Mouse (Mus musculus): ENCODE data around the gene Vmn2r84. TPM values are rescaled to one million over a fixed set of nuclear protein-coding genes. Genes with fewer than 3 reads are reported as not detected.

The Vmn2r84 gene
- polyA plus RNA-seq, 1 experiment from 2014 or later: 0.01 TPM

- no peaks in the 10 kb centered on the region for H3K27me3 ChIP-seq (ENCODE audit: control insufficient read depth, insufficient read depth, low read length)
- no peak overlapping the region for H3K27ac ChIP-seq (ENCODE audit: low read depth, low read length)
- no peak overlapping the region for H3K9ac ChIP-seq (ENCODE audit: low read length)
- ATAC-seq (replicated peaks; ENCODE audit: low FRiP score) (no peak), DNase-seq (ENCODE audit: low spot score) (no peak)
- H3K4me1 ChIP-seq (replicated peaks; ENCODE audit: control insufficient read depth, insufficient read depth, low read length): no peaks in the 10 kb centered on the region
- H3K4me2 ChIP-seq (ENCODE audit: low read depth, low read length, severe bottlenecking): no peak overlapping the region
- H3K4me3 ChIP-seq (ENCODE audit: low read depth, low read length): no peak overlapping the region
- H3K9me3 ChIP-seq (ENCODE audit: control insufficient read depth, low read length): no peaks in the 10 kb centered on the region
- no peaks in the 10 kb centered on the region for H3K36me3 ChIP-seq (ENCODE audit: control insufficient read depth, insufficient read depth, low read length)
- WGBS: 83% methylated on average over 2 of the region's 2 CpGs
Observed at GRCm38 (mm10) chr10:130337581-130337980, 56.6 kb downstream of the Vmn2r84 start.

GRCm38 (mm10) chr10:130336385-130336784 is 57.7 kb downstream of the Vmn2r84 start:
- no peaks in the 10 kb centered on the region for H3K27me3 ChIP-seq (ENCODE audit: control insufficient read depth, insufficient read depth, low read length)
- no peaks in the 10 kb centered on the region for H3K9me3 ChIP-seq (ENCODE audit: control insufficient read depth, low read length)
- no peaks in the 10 kb centered on the region for H3K36me3 ChIP-seq (ENCODE audit: control insufficient read depth, insufficient read depth, low read length)
- no peak overlapping the region for H3K9ac ChIP-seq (ENCODE audit: low read length)
- no peak overlapping the region for H3K4me3 ChIP-seq (ENCODE audit: low read depth, low read length)
- H3K4me1 ChIP-seq (replicated peaks; ENCODE audit: control insufficient read depth, insufficient read depth, low read length): no peaks in the 10 kb centered on the region
- WGBS: 89% methylated on average over 1 of the region's 1 CpGs
- no peak overlapping the region for H3K4me2 ChIP-seq (ENCODE audit: low read depth, low read length, severe bottlenecking)
- ATAC-seq (replicated peaks; ENCODE audit: low FRiP score): no peak
- no peak overlapping the region for H3K27ac ChIP-seq (ENCODE audit: low read depth, low read length)
- DNase-seq (ENCODE audit: low spot score): no peak

GRCm38 (mm10) chr10:130330711-130331110 is 63.4 kb downstream of the Vmn2r84 start:
- 94% methylated on average over 1 of the region's 1 CpGs for WGBS

More at GRCm38 (mm10) chr10:130330711-130331110, 63.4 kb downstream of the Vmn2r84 start:
- H3K4me3 ChIP-seq (ENCODE audit: low read depth, low read length): no peak overlapping the region
- DNase-seq (ENCODE audit: low spot score): no peak
- no peak for ATAC-seq (replicated peaks; ENCODE audit: low FRiP score)
- no peak overlapping the region for H3K27ac ChIP-seq (ENCODE audit: low read depth, low read length)
- H3K27me3 ChIP-seq (ENCODE audit: control insufficient read depth, insufficient read depth, low read length): no peaks in the 10 kb centered on the region
- no peaks in the 10 kb centered on the region for H3K4me1 ChIP-seq (replicated peaks; ENCODE audit: control insufficient read depth, insufficient read depth, low read length)
- H3K9me3 ChIP-seq (ENCODE audit: control insufficient read depth, low read length): no peaks in the 10 kb centered on the region
- no peak overlapping the region for H3K9ac ChIP-seq (ENCODE audit: low read length)
- no peak overlapping the region for H3K4me2 ChIP-seq (ENCODE audit: low read depth, low read length, severe bottlenecking)
- no peaks in the 10 kb centered on the region for H3K36me3 ChIP-seq (ENCODE audit: control insufficient read depth, insufficient read depth, low read length)

Other genes with a start within 250 kb of the Vmn2r84 start
- not detected in 2 replicates for gene Olfr825, start 227.6 kb downstream of the Vmn2r84 start, polyA plus RNA-seq (2014; fragmentation: Nextera tagmentation; extraction: Ambion mirVana)
- gene Olfr826, start 210.1 kb downstream of the Vmn2r84 start, polyA plus RNA-seq (2014; fragmentation: Nextera tagmentation; extraction: Ambion mirVana): not detected in 2 replicates
- not detected in 2 replicates for gene Olfr827, start 179.9 kb downstream of the Vmn2r84 start, polyA plus RNA-seq (2014; fragmentation: Nextera tagmentation; extraction: Ambion mirVana)
- 6.2 and 7.3 TPM in 2 replicates for gene Neurod4, start 114.1 kb downstream of the Vmn2r84 start, polyA plus RNA-seq (2014; fragmentation: Nextera tagmentation; extraction: Ambion mirVana)
- 0.15 TPM in 1 of 2 replicates, not detected in the other for gene Tespa1, start 71.5 kb downstream of the Vmn2r84 start, polyA plus RNA-seq (2014; fragmentation: Nextera tagmentation; extraction: Ambion mirVana)
- not detected in 2 replicates for gene Vmn2r85, start 35.4 kb upstream of the Vmn2r84 start, polyA plus RNA-seq (2014; fragmentation: Nextera tagmentation; extraction: Ambion mirVana)
- gene Vmn2r86, start 61.7 kb upstream of the Vmn2r84 start, polyA plus RNA-seq (2014; fragmentation: Nextera tagmentation; extraction: Ambion mirVana): 0.03 TPM in 1 of 2 replicates, not detected in the other
- gene Vmn2r87, start 103.1 kb upstream of the Vmn2r84 start, polyA plus RNA-seq (2014; fragmentation: Nextera tagmentation; extraction: Ambion mirVana): not detected in 2 replicates